Mouse (Mus musculus) left cerebral cortex, adult 9 months (tissue): ENCODE data around the gene Mcm3ap.

Experiments
- DNase-seq, 2 experiments: peaks; one replicate each; pipeline ENCODE4 v3.0.0; 2022; ENCODE audit warnings: low spot score in 2 of 2

Mcm3ap gene

GRCm38 (mm10) chr10:76495501-76495900 is 26.8 kb downstream of the Mcm3ap start:
- no peak for DNase-seq

- peak in 1 of 2 experiments; percentile 31 for DNase-seq
Measured at GRCm38 (mm10) chr10:76496366-76496765, 27.6 kb downstream of the Mcm3ap start.

GRCm38 (mm10) chr10:76497522-76497921 is 28.8 kb downstream of the Mcm3ap start:
- no peak for DNase-seq

- DNase-seq: no peak
Measured at GRCm38 (mm10) chr10:76504271-76504943, 35.7 kb downstream of the Mcm3ap start.

GRCm38 (mm10) chr10:76505865-76506264 is 37.1 kb downstream of the Mcm3ap start:
- DNase-seq: no peak

- DNase-seq: peak in 1 of 2 experiments; percentile 20
Measured at GRCm38 (mm10) chr10:76512965-76513583, 44.3 kb downstream of the Mcm3ap start.

GRCm38 (mm10) chr10:76530922-76531321 is 62.2 kb downstream of the Mcm3ap start:
- DNase-seq: no peak

GRCm38 (mm10) chr10:76531375-76531774 is 62.6 kb downstream of the Mcm3ap start, which contains the start of gene Lss:
TSS of gene Lss (plus strand) at chr10:76531588.
- DNase-seq: peak; percentile 95 to 97

GRCm38 (mm10) chr10:76531828-76532227 is 63.1 kb downstream of the Mcm3ap start:
- no peak for DNase-seq

GRCm38 (mm10) chr10:76535526-76535925 is 66.8 kb downstream of the Mcm3ap start:
- DNase-seq: no peak

GRCm38 (mm10) chr10:76537619-76538018 is 68.9 kb downstream of the Mcm3ap start:
- no peak for DNase-seq

- no peak for DNase-seq
Measured at GRCm38 (mm10) chr10:76541336-76542085, 72.8 kb downstream of the Mcm3ap start.

GRCm38 (mm10) chr10:76542636-76543375 is 74.1 kb downstream of the Mcm3ap start:
- no peak for DNase-seq

GRCm38 (mm10) chr10:76546566-76546965 is 77.8 kb downstream of the Mcm3ap start:
- DNase-seq: no peak

- DNase-seq: no peak
Measured at GRCm38 (mm10) chr10:76548218-76548617, 79.5 kb downstream of the Mcm3ap start.

- DNase-seq: no peak
Measured at GRCm38 (mm10) chr10:76550458-76550857, 81.7 kb downstream of the Mcm3ap start.

- DNase-seq: no peak
Measured at GRCm38 (mm10) chr10:76551556-76551955, 82.8 kb downstream of the Mcm3ap start.

GRCm38 (mm10) chr10:76554061-76554460 is 85.3 kb downstream of the Mcm3ap start:
- DNase-seq: no peak

- no peak for DNase-seq
Measured at GRCm38 (mm10) chr10:76561972-76562371, 93.2 kb downstream of the Mcm3ap start, which contains the start of gene Spatc1l. TSS of gene Spatc1l (plus strand) at chr10:76562272.
